Mouse (Mus musculus) liver, embryonic 16.5 days (tissue): ENCODE measurements around the gene Gm6993. TPM values are rescaled to one million over a fixed set of nuclear protein-coding genes. Genes with fewer than 3 reads are reported as not detected.
A peak's percentile ranks its signal among the peaks of the same experiment; 100 is the strongest.

ENCODE experiments used
- ATAC-seq: fragments of 200-750 bp; cut with Nextera tagmentation; 2 replicates; pipeline ENCODE4 v1.8.0; 2017; ENCODE audit warnings: low read depth, mild to moderate bottlenecking, moderate number of reproducible peaks, moderate library complexity
- H3K27ac ChIP-seq: fragments of 300-500 bp; sonication (generic); 2 replicates; pipeline ENCODE4 v1.5.1; 2014; ENCODE audit warnings: mild to moderate bottlenecking, low read length
- H3K27me3 ChIP-seq: fragments of 300-500 bp; sonication (generic); 2 replicates; pipeline ENCODE4 v1.6.1; 2014; ENCODE audit warnings: low read depth, low read length, mixed read lengths; ENCODE audit not compliant: control insufficient read depth, insufficient read depth
- H3K36me3 ChIP-seq: fragments of 300-500 bp; sonication (generic); 2 replicates; pipeline ENCODE4 v1.6.1; 2014; ENCODE audit warnings: mild to moderate bottlenecking; ENCODE audit not compliant: control insufficient read depth, insufficient read depth
- H3K4me1 ChIP-seq: fragments of 300-500 bp; sonication (generic); 2 replicates; pipeline ENCODE4 v1.6.1; 2014; ENCODE audit warnings: low read depth, low read length, mixed read lengths; ENCODE audit not compliant: control insufficient read depth
- H3K4me2 ChIP-seq: fragments of 300-500 bp; sonication (generic); 2 replicates; pipeline ENCODE4 v1.6.1; 2014; ENCODE audit warnings: low read depth, low read length, mixed read lengths
- H3K4me3 ChIP-seq: fragments of 300-500 bp; sonication (generic); 2 replicates; pipeline ENCODE4 v1.5.1; 2014; ENCODE audit warnings: low read depth, mild to moderate bottlenecking, low read length
- H3K9ac ChIP-seq: fragments of 300-500 bp; sonication (generic); 2 replicates; pipeline ENCODE4 v1.6.1; 2014; ENCODE audit warnings: low read depth, low read length
- H3K9me3 ChIP-seq: fragments of 300-500 bp; sonication (generic); replicated peaks from 2 replicates; pipeline ENCODE4 v1.6.1; 2016; ENCODE audit warnings: low read length; ENCODE audit not compliant: control insufficient read depth
- WGBS: fragments of 180-500 bp; shearing (Covaris S2); extraction: QIAGEN DNeasy Blood & Tissue Kit; methylation state at CpG from one replicate; pipeline ENCODE4 v1.1.7; 2014; ENCODE audit not compliant: insufficient replicate concordance; 5-methylcytosine and 5-hydroxymethylcytosine counted together
- polyA plus RNA-seq: library from polyadenylated mRNA; unstranded; fragments of >200 nt; fragmentation: Nextera tagmentation; extraction: Ambion mirVana; gene quantifications from 2 replicates; pipeline ENCODE4 v1.2.1, GENCODE M21; 2015

Gm6993 gene
- polyA plus RNA-seq, 1 experiment from 2014 or later: not detected

DNA sequence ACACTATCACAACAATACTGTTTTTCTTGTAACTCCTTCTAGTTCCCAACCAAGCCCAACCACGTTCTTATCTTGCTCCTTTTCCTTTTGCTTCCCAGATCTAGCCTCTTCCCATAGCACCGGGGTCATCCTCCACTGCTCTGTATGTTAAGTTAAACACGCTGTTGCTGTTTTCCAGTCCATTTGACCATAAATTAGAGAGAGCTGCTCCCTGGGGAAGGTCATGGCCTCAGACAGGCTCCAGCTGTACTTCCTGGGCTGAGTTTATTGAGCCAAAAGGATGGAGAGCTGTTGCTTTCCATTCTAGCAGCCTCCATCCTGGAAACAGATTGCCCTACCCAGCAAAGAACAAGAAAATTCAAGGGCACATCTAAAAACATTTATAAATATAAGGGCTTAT, 7.6 kb downstream of the Gm6993 start:
- ATAC-seq: no peak
- no peaks in the 10 kb centered on the region for H3K9me3 ChIP-seq
- no peak overlapping the region for H3K27ac ChIP-seq
- WGBS: 34% methylated on average over 3 of the region's 3 CpGs
- H3K4me1 ChIP-seq: no peaks in the 10 kb centered on the region
- no peak overlapping the region for H3K4me3 ChIP-seq
- no peak overlapping the region for H3K4me2 ChIP-seq
- H3K27me3 ChIP-seq: no peaks in the 10 kb centered on the region
- H3K36me3 ChIP-seq: no peaks in the 10 kb centered on the region
- H3K9ac ChIP-seq: no peak overlapping the region

DNA sequence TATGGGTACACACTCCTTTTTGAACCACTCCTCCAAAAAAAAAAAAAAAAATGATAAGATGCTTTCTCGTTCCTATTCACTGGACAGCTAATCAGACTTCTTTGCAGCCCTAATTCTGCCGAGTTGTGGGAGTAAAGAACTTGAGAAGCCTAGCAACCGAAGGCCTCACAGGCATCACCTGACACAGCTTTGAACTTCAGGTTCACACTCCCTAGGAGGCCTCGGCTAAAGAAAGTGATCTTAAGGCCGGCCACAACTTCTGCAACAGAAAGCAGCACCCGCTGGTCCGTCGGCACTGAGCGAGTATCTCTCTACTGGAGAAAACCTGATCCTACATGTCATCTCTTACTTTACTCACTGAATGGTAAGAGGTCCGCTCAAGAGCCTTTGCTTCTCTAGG, 8.1 kb downstream of the Gm6993 start:
- Histone ChIP-seq H3K9me3 (no peaks in the 10 kb centered on the region), H3K4me2 (no peak overlapping the region), H3K4me3 (no peak overlapping the region), H3K27me3 (no peaks in the 10 kb centered on the region), H3K9ac (no peak overlapping the region), H3K36me3 (no peaks in the 10 kb centered on the region), H3K27ac (no peak overlapping the region), H3K4me1 (no peaks in the 10 kb centered on the region)
- no peak for ATAC-seq
- 46% methylated on average over 10 of the region's 10 CpGs for WGBS

DNA sequence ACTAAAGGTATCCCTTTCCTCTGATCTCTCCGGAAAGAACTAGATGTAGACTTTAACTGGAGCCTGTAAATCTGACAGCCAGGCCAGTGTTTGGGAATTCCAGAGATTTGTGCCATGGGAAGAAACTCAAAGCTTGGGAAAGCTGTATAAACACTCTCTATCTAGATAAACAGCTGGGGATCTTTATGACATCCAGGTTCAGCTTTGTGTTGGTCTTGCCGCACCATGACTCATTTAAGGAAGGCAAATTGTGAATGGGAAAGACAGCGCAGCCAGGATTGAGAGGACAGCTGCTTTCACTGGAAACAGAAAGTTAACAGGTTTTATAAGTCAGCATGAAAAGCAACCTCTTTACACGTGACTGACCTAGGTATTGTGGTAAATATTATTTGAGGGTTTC, 11.7 kb downstream of the Gm6993 start:
- no peak overlapping the region for H3K4me2 ChIP-seq
- no peaks in the 10 kb centered on the region for H3K9me3 ChIP-seq
- no peak overlapping the region for H3K4me3 ChIP-seq
- 47% methylated on average over 4 of the region's 4 CpGs for WGBS
- ATAC-seq: no peak
- no peaks in the 10 kb centered on the region for H3K36me3 ChIP-seq
- H3K4me1 ChIP-seq: no peaks in the 10 kb centered on the region
- H3K27me3 ChIP-seq: no peaks in the 10 kb centered on the region
- H3K9ac ChIP-seq: no peak overlapping the region
- no peak overlapping the region for H3K27ac ChIP-seq

DNA sequence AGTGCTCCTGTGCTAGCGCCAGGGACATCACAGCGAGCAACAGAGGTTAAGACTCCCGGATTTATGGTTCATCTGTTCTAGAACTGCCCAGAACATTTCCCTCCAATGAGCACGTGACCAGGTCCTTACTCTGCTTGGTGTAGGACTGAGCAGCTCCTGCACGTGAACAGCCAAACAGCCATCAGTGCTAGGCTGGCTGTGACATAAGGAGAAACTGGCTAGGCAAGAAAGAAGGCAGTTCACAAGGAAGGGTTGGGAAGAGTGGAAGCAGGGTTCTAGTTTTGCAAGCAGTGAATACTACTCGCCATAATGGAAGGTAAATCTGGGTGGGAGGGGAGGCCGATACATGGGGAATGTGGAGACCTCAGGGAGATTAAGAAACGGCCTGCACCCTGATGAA, 14.4 kb downstream of the Gm6993 start:
- Histone ChIP-seq H3K4me1 (no peaks in the 10 kb centered on the region), H3K9ac (no peak overlapping the region), H3K4me2 (no peak overlapping the region), H3K36me3 (no peaks in the 10 kb centered on the region), H3K9me3 (no peaks in the 10 kb centered on the region), H3K27me3 (no peaks in the 10 kb centered on the region), H3K27ac (no peak overlapping the region), H3K4me3 (no peak overlapping the region)
- no peak for ATAC-seq
- 55% methylated on average over 8 of the region's 8 CpGs for WGBS

DNA sequence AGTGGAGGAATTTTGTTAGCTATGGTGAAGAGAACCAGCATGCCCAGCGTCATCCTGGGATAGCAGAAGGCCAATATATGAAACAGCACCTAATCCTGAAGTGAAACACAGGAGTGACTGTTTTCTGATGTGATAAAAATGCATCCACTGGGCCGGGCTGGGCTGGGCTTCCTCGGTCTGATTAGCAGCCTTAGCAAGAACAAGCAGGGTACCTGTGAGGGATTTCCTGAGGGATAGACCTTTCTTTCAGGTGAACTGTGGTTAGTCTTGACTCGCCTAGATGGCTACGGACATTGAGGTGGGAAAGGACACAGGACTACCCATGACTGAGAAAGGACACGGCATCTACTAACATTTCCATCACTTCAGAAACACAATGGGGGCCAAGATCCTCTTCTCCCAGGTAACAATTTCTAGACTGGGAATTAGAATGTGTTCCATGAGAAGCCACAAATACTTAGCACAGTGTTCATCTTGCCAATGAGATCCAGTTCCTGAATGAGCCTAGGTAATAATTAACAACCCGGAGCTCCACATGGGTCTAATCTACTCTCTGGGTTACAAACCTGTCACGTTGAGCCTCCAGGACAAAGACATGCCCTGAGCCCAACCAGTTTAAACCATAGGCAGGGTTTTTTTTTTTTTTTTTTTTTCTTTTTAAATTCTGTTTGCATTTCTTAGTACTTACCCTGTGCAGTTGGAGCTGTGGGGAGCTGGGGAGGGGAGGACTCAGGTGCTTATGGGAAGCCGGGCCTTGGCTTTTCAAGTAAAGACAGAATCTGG, 15.7 kb downstream of the Gm6993 start:
- H3K9me3 ChIP-seq: no peaks in the 10 kb centered on the region
- H3K36me3 ChIP-seq: no peaks in the 10 kb centered on the region
- H3K4me3 ChIP-seq: no peak overlapping the region
- peak; percentile 93 for ATAC-seq
- WGBS: 59% methylated on average over 9 of the region's 9 CpGs
- H3K27me3 ChIP-seq: no peaks in the 10 kb centered on the region
- H3K4me2 ChIP-seq: no peak overlapping the region
- no peak overlapping the region for H3K9ac ChIP-seq
- H3K4me1 ChIP-seq: no peaks in the 10 kb centered on the region
- no peak overlapping the region for H3K27ac ChIP-seq

DNA sequence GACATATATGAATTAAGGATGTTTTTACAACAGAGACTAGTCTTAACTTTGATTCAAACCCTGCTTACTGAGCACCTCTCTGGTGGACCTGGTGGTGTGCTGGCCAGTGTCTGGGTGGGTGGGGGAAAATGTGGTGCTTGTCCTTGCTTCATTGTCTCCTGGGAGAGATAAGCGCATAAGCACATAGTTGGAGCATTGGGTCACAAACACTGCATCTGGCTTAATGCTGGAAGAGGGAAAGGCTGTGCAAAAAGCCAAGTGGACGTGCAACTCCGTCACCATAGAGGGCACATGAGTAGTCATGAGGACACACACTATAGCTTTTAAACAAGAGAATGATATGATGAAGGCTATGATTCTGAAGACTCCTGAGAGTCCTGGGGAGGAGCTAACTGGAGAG, 21.3 kb downstream of the Gm6993 start:
- 55% methylated on average over 3 of the region's 3 CpGs for WGBS

DNA sequence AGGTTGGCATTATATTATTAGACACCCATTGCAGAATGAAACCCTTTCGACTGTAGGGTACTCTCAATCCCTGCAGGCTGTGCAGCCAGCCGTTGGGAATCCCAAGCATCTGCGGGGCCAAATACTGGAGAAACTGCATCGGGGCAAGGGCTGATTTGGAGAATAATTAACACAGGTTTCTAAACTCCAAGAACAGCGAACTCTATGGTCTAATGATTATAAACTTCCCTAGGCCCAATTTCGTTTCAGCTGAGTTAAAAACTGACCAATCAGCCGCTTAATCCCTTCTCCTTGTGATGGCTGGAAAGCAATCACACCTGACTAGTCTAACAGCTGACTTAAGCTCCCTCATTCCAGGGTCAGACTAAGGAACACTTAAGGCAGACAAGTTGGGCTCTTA, 23.4 kb downstream of the Gm6993 start:
- Histone ChIP-seq H3K4me2 (no peak overlapping the region), H3K36me3 (no peaks in the 10 kb centered on the region), H3K27me3 (peaks cover 32% of the 10 kb centered on the region), H3K4me3 (no peak overlapping the region), H3K4me1 (no peaks in the 10 kb centered on the region), H3K9ac (no peak overlapping the region), H3K27ac (no peak overlapping the region), H3K9me3 (no peaks in the 10 kb centered on the region)
- ATAC-seq: no peak
- WGBS: 27% methylated on average over 7 of the region's 7 CpGs

More for the DNA sequence above, 21.3 kb downstream of the Gm6993 start:
- Histone ChIP-seq H3K9ac (no peak overlapping the region), H3K4me3 (no peak overlapping the region), H3K36me3 (no peaks in the 10 kb centered on the region), H3K27me3 (peaks cover 27% of the 10 kb centered on the region), H3K9me3 (no peaks in the 10 kb centered on the region), H3K4me2 (no peak overlapping the region), H3K27ac (no peak overlapping the region), H3K4me1 (no peaks in the 10 kb centered on the region)
- ATAC-seq: no peak

- H3K9ac ChIP-seq: no peak within 1 kb of the TSS
- H3K27me3 ChIP-seq: peaks cover 32% of the 10 kb centered on the region
- peak within 1 kb of the TSS; percentile 49 for H3K4me2 ChIP-seq
- under 1% methylated on average over 38 of the region's 39 CpGs for WGBS
- ATAC-seq: no peak
- H3K36me3 ChIP-seq: no peaks in the 10 kb centered on the region
- no peaks in the 10 kb centered on the region; the same call in 1 of the 2 replicates for H3K9me3 ChIP-seq
- H3K4me3 ChIP-seq: peak within 1 kb of the TSS; percentile 45
- no peak within 1 kb of the TSS for H3K27ac ChIP-seq
- H3K4me1 ChIP-seq: no peaks in the 10 kb centered on the region
Observed at GRCm38 (mm10) chr12:31265005-31265721, 24.6 kb downstream of the Gm6993 start, which contains the start of gene Lamb1. Gene Lamb1, plus strand, starts transcription at chr12:31265234.
